Mouse (Mus musculus) ES-Bruce4 (cell line): ENCODE results near the gene Tgm2. TPM values are rescaled to one million over a fixed set of nuclear protein-coding genes. Genes with fewer than 3 reads are reported as not detected.

Experiments
- H3K27ac ChIP-seq: 2 replicates; pipeline ENCODE4 v1.5.1; 2012; ENCODE audit warnings: low read length, inconsistent platforms; ENCODE audit not compliant: insufficient read depth
- H3K27me3 ChIP-seq: 2 replicates; pipeline ENCODE4 v1.6.1; 2012; ENCODE audit warnings: mild to moderate bottlenecking, low read length, inconsistent platforms; ENCODE audit not compliant: control insufficient read depth, poor library complexity, insufficient read depth, severe bottlenecking
- H3K36me3 ChIP-seq: 2 replicates; pipeline ENCODE4 v1.6.1; 2012; ENCODE audit warnings: inconsistent platforms, mild to moderate bottlenecking, low read length, moderate library complexity; ENCODE audit not compliant: control insufficient read depth, poor library complexity, insufficient read depth, severe bottlenecking
- H3K4me1 ChIP-seq: one replicate; pipeline ENCODE4 v1.8.1; 2011; ENCODE audit warnings: low read length; ENCODE audit not compliant: control insufficient read depth, insufficient read depth
- H3K4me3 ChIP-seq: 2 replicates; pipeline ENCODE4 v1.5.1; 2011; ENCODE audit warnings: low read depth, mild to moderate bottlenecking, low read length
- H3K9ac ChIP-seq: 2 replicates; pipeline ENCODE4 v1.6.1; 2012; ENCODE audit warnings: low read depth, mild to moderate bottlenecking, inconsistent platforms; ENCODE audit not compliant: poor library complexity, severe bottlenecking
- H3K9me3 ChIP-seq: replicated peaks from 2 replicates; pipeline ENCODE4 v1.6.1; 2012; ENCODE audit warnings: mild to moderate bottlenecking, low read length, inconsistent platforms; ENCODE audit not compliant: control insufficient read depth, poor library complexity, insufficient read depth, severe bottlenecking
- CTCF ChIP-seq: IDR thresholded peaks from one replicate; pipeline ENCODE4 v1.8.1; 2011; ENCODE audit warnings: low read depth, low read length
- EP300 ChIP-seq: IDR thresholded peaks from 2 replicates; pipeline ENCODE4 v1.6.1; 2011; ENCODE audit warnings: low read depth, low read length; ENCODE audit not compliant: insufficient read depth
- POLR2A ChIP-seq: IDR thresholded peaks from one replicate; pipeline ENCODE4 v1.8.1; 2011; ENCODE audit warnings: low read length; ENCODE audit not compliant: insufficient read depth
- polyA plus RNA-seq: library from polyadenylated mRNA; stranded (reverse); fragments of >200 nt; gene quantifications from 2 replicates; pipeline ENCODE4 v1.2.4, GENCODE M21; 2011; ENCODE audit warnings: low read depth; ENCODE audit not compliant: missing spikeins, insufficient read depth, insufficient read length

Gene Tgm2
- polyA plus RNA-seq, 1 experiment = 18.4 TPM

- H3K9ac ChIP-seq = no peak overlapping the region
- H3K4me1 ChIP-seq = no peaks in the 10 kb centered on the region
- H3K27ac ChIP-seq = no peak overlapping the region
- H3K4me3 ChIP-seq = no peak overlapping the region
- no peak for TF ChIP-seq POLR2A
- no peak for TF ChIP-seq EP300
- no peak for TF ChIP-seq CTCF
- H3K9me3 ChIP-seq = no peaks in the 10 kb centered on the region
- 0 out of 2 replicates have a peak, but pooled peaks cover under 1% of the 10 kb centered on the region for H3K36me3 ChIP-seq
- no peaks in the 10 kb centered on the region for H3K27me3 ChIP-seq
Observed at GRCm38 (mm10) chr2:158079843-158080395, 66.3 kb downstream of the Tgm2 start.

DNA sequence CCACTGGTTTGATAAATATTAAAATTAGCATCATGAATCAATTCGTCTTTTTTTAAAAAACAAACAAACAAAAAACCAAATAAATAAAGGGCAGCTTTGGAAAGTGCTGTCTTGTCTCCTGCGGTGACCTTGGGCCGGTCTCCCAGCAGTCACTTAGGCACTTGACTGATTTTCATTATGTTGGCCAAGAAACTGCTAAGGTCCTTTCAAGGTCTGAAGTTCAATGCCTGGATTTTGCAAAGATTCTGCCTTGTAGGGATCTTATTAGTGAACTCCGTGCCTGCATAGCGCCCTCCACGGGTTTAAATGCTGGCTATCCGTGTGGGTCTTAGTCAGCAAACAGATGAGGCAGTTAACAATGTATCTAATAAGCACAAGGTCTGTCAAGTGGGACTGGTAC, 67.3 kb downstream of the Tgm2 start:
- no peak for TF ChIP-seq POLR2A
- TF ChIP-seq CTCF = no peak
- no peak for TF ChIP-seq EP300
- Histone ChIP-seq H3K4me1 (no peaks in the 10 kb centered on the region), H3K9me3 (no peaks in the 10 kb centered on the region), H3K4me3 (no peak overlapping the region), H3K27ac (no peak overlapping the region), H3K36me3 (0 out of 2 replicates have a peak, but pooled peaks cover 6% of the 10 kb centered on the region), H3K27me3 (no peaks in the 10 kb centered on the region), H3K9ac (no peak overlapping the region)

DNA sequence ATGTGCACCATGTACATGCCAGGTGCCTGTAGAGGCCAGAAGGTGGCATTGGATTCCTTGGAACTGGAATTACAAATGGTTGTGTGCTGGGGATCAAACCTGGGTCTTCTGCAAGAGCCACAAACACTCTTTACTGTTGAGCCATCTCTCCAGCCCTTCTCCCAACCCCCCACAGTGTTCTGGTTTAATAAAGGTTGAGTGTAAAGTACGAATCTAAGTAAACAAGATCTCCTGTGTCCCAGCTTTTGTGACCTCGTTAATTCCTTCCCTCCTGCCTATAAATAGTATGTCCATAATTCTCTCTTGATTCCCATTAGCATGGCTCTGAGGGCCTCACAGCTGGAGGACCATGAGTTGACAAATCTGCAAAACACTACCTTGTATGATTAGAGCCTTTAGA, 68.3 kb downstream of the Tgm2 start:
- Histone ChIP-seq H3K27ac (no peak overlapping the region), H3K27me3 (no peaks in the 10 kb centered on the region)

GRCm38 (mm10) chr2:158076690-158077089, 69.5 kb downstream of the Tgm2 start:
- Histone ChIP-seq H3K9ac (no peak overlapping the region), H3K27ac (no peak overlapping the region), H3K27me3 (no peaks in the 10 kb centered on the region), H3K9me3 (no peaks in the 10 kb centered on the region), H3K36me3 (0 out of 2 replicates have a peak, but pooled peaks cover 6% of the 10 kb centered on the region), H3K4me3 (no peak overlapping the region), H3K4me1 (no peaks in the 10 kb centered on the region)
- TF ChIP-seq POLR2A (no peak), CTCF (no peak), EP300 (no peak)

More for the DNA sequence above, 68.3 kb downstream of the Tgm2 start:
- H3K4me1 ChIP-seq = no peaks in the 10 kb centered on the region
- no peak overlapping the region for H3K4me3 ChIP-seq
- H3K9ac ChIP-seq = no peak overlapping the region
- 0 out of 2 replicates have a peak, but pooled peaks cover 6% of the 10 kb centered on the region for H3K36me3 ChIP-seq
- TF ChIP-seq CTCF (no peak), POLR2A (no peak), EP300 (no peak)
- H3K9me3 ChIP-seq = no peaks in the 10 kb centered on the region

GRCm38 (mm10) chr2:158074835-158075234, 71.4 kb downstream of the Tgm2 start:
- Histone ChIP-seq H3K36me3 (0 out of 2 replicates have a peak, but pooled peaks cover 8% of the 10 kb centered on the region), H3K4me1 (no peaks in the 10 kb centered on the region), H3K27ac (no peak overlapping the region), H3K9me3 (no peaks in the 10 kb centered on the region), H3K4me3 (no peak overlapping the region), H3K27me3 (no peaks in the 10 kb centered on the region), H3K9ac (no peak overlapping the region)
- no peak for TF ChIP-seq EP300
- no peak for TF ChIP-seq POLR2A
- TF ChIP-seq CTCF = no peak

DNA sequence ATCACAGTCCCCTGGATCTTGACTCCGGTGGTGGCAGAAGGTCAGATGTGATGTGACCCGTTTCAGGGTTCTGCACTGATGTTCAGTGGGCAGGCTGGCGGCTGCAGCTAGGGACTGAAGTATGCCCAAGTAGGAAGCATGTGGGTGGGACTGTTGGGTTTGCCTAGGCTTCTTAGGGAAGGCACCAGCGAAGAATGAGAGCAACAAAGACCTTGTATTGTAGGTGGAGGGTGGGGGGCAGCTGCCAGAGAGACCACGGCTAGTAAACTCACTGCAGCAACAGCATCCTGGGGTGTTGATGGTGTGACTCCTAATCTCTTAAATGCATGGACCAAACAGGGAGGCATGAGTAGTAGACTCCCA, 74.6 kb downstream of the Tgm2 start:
- Histone ChIP-seq H3K9ac (no peak overlapping the region), H3K36me3 (peaks cover 8% of the 10 kb centered on the region; the same call in 1 of the 2 replicates), H3K4me1 (no peaks in the 10 kb centered on the region), H3K27me3 (no peaks in the 10 kb centered on the region), H3K27ac (no peak overlapping the region), H3K9me3 (no peaks in the 10 kb centered on the region), H3K4me3 (no peak overlapping the region)
- no peak for TF ChIP-seq CTCF
- no peak for TF ChIP-seq EP300
- TF ChIP-seq POLR2A = no peak
